Mouse (Mus musculus): ENCODE measurements at regions not wholly inside any gene's neighbourhood (a gene's known extent, or its start where the extent isn't known, plus 50 kb on each side); places are given as distances from the start of the nearest gene placed in this dataset.

DNA sequence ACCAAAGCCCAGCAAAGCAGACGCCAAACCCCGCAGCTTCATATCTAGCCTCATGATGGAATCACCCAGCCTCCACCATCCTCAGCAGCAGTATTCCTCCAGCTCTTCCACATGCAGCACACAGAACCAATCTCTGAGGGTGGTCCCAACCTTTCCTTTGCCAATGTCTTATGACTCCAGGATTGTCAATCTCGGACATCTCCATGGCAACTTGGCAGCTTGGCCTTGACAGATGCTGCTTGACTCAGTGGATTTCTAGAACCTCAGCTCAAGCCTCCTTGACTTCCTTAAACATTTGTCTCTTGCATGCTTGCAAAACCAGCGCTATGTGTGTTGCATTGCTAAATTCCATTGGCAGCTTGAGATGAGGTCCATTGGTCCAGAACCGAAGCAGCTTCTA is 96.8 kb upstream of the Plcl2 start:
- TF ChIP-seq CTCF (IDR thresholded peaks at IDR 0.05; ENCODE audit: insufficient read depth, low read length) (no peak), POLR2A (IDR thresholded peaks at IDR 0.05; ENCODE audit: borderline replicate concordance, extremely low read depth, low read depth, low read length) (no peak)

Data from lung, adult 2 months (tissue).